Mouse (Mus musculus) kidney, postnatal 0 days (tissue): Measurements from ENCODE around the gene Rpl5. TPM values are rescaled to one million over a fixed set of nuclear protein-coding genes. Genes with fewer than 3 reads are reported as not detected.

Source experiments
- ATAC-seq: fragments of 200-750 bp; cut with Nextera tagmentation; replicated peaks from 2 replicates; pipeline ENCODE4 v1.8.0; 2017; ENCODE audit warnings: low read depth, moderate number of reproducible peaks, moderate TSS enrichment, moderate library complexity; ENCODE audit not compliant: low FRiP score
- DNase-seq: peaks from one replicate; pipeline ENCODE4 v3.0.0-alpha.2; 2016; ENCODE audit warnings: low spot score
- H3K27ac ChIP-seq: fragments of 300-500 bp; sonication (generic); 2 replicates; pipeline ENCODE4 v1.5.1; 2014; ENCODE audit warnings: mild to moderate bottlenecking
- H3K27me3 ChIP-seq: fragments of 300-500 bp; sonication (generic); 2 replicates; pipeline ENCODE4 v1.6.1; 2014; ENCODE audit warnings: low read length, mixed read lengths; ENCODE audit not compliant: insufficient read depth
- H3K36me3 ChIP-seq: fragments of 300-500 bp; sonication (generic); 2 replicates; pipeline ENCODE4 v1.6.1; 2014; ENCODE audit warnings: low read length, mixed read lengths; ENCODE audit not compliant: insufficient read depth
- H3K4me1 ChIP-seq: fragments of 300-500 bp; sonication (generic); replicated peaks from 2 replicates; pipeline ENCODE4 v1.6.1; 2014; ENCODE audit warnings: antibody characterized with exemption, low read length, mixed read lengths; ENCODE audit not compliant: insufficient read depth
- H3K4me2 ChIP-seq: fragments of 300-500 bp; sonication (generic); 2 replicates; pipeline ENCODE4 v1.6.1; 2014; ENCODE audit warnings: mild to moderate bottlenecking, low read length, moderate library complexity, mixed read lengths
- H3K4me3 ChIP-seq: fragments of 300-500 bp; sonication (generic); replicated peaks from 2 replicates; pipeline ENCODE4 v1.5.1; 2014; ENCODE audit warnings: low read depth, low read length
- H3K9ac ChIP-seq: fragments of 300-500 bp; sonication (generic); 2 replicates; pipeline ENCODE4 v1.6.1; 2014; ENCODE audit warnings: low read depth, low read length
- H3K9me3 ChIP-seq: fragments of 300-500 bp; sonication (generic); replicated peaks from 2 replicates; pipeline ENCODE4 v1.6.1; 2016; ENCODE audit warnings: low read length, inconsistent platforms, mixed read lengths
- CTCF ChIP-seq: IDR thresholded peaks from 2 replicates; pipeline ENCODE4 v1.5.1; 2016; ENCODE audit warnings: antibody characterized with exemption, low read depth, mild to moderate bottlenecking, moderate library complexity
- WGBS: fragments of 180-500 bp; shearing (Covaris S2); extraction: QIAGEN DNeasy Blood & Tissue Kit; methylation state at CpG from one replicate; pipeline ENCODE4 v1.1.7; 2014; 5-methylcytosine and 5-hydroxymethylcytosine counted together
- polyA plus RNA-seq: library from polyadenylated mRNA; unstranded; fragments of >200 nt; fragmentation: Nextera tagmentation; extraction: Ambion mirVana; gene quantifications from 2 replicates; pipeline ENCODE4 v1.2.1, GENCODE M21; 2015

The Rpl5 gene
- polyA plus RNA-seq, 1 experiment from 2014 or later: 66.8 TPM

GRCm38 (mm10) chr5:107938886-107939285, 38.6 kb downstream of the Rpl5 start:
- Histone ChIP-seq H3K36me3 (no peaks in the 10 kb centered on the region), H3K4me1 (no peaks in the 10 kb centered on the region), H3K4me2 (no peak overlapping the region), H3K9ac (no peak overlapping the region), H3K4me3 (no peak overlapping the region), H3K27me3 (no peaks in the 10 kb centered on the region), H3K9me3 (no peaks in the 10 kb centered on the region), H3K27ac (no peak overlapping the region)
- TF ChIP-seq CTCF: no peak
- 94% methylated on average over 2 of the region's 2 CpGs for WGBS
- DNase-seq: no peak
- ATAC-seq: no peak

- H3K9me3 ChIP-seq: no peaks in the 10 kb centered on the region
- peak; percentile 43; the same call in 1 of the 2 replicates for ATAC-seq
- no peaks in the 10 kb centered on the region for H3K27me3 ChIP-seq
- no peak for DNase-seq
- H3K4me2 ChIP-seq: no peak overlapping the region
- no peaks in the 10 kb centered on the region for H3K36me3 ChIP-seq
- 82% methylated on average over 3 of the region's 3 CpGs for WGBS
- no peak overlapping the region for H3K27ac ChIP-seq
- no peak overlapping the region for H3K4me3 ChIP-seq
- no peak for TF ChIP-seq CTCF
- no peak overlapping the region for H3K9ac ChIP-seq
- H3K4me1 ChIP-seq: no peaks in the 10 kb centered on the region
Observed at GRCm38 (mm10) chr5:107939701-107940100, 39.4 kb downstream of the Rpl5 start.

DNA sequence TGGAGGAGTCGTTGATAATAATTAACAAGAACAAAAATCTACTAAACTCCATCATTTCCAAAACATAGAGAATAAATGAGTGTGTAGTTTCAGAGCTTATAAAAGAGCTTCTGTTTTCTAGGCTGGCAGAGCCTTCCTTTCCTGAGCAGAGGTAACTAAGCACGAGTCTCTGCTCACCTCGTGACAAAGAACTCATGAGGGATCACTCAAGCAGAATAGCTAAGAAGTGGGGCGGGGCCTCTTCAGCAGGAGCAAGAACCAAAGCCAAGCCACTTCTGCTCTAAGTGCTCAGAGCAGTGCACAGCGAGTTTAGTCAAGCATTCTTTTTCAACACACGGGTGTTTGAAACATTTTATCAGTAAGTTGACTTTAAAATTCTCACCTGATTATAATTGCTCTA, 40.9 kb downstream of the Rpl5 start:
- H3K9ac ChIP-seq: no peak overlapping the region
- no peaks in the 10 kb centered on the region for H3K9me3 ChIP-seq
- H3K36me3 ChIP-seq: no peaks in the 10 kb centered on the region
- H3K4me1 ChIP-seq: no peaks in the 10 kb centered on the region
- WGBS: 38% methylated on average over 6 of the region's 6 CpGs
- H3K4me3 ChIP-seq: no peak overlapping the region
- no peak for TF ChIP-seq CTCF
- DNase-seq (peak; percentile 38), ATAC-seq (peak; percentile 87)
- H3K4me2 ChIP-seq: no peak overlapping the region
- no peak overlapping the region for H3K27ac ChIP-seq
- no peaks in the 10 kb centered on the region for H3K27me3 ChIP-seq

GRCm38 (mm10) chr5:107942941-107943340, 42.6 kb downstream of the Rpl5 start:
- 72% methylated on average over 1 of the region's 1 CpGs for WGBS

GRCm38 (mm10) chr5:107943526-107943925, 43.2 kb downstream of the Rpl5 start:
- no peak for TF ChIP-seq CTCF
- Histone ChIP-seq H3K36me3 (no peaks in the 10 kb centered on the region), H3K27ac (no peak overlapping the region), H3K4me1 (no peaks in the 10 kb centered on the region), H3K9ac (no peak overlapping the region), H3K27me3 (no peaks in the 10 kb centered on the region), H3K4me3 (no peak overlapping the region), H3K4me2 (no peak overlapping the region), H3K9me3 (no peaks in the 10 kb centered on the region)
- 86% methylated on average over 6 of the region's 6 CpGs for WGBS
- DNase-seq: no peak
- ATAC-seq: no peak

More at GRCm38 (mm10) chr5:107942941-107943340, 42.6 kb downstream of the Rpl5 start:
- TF ChIP-seq CTCF: no peak
- H3K36me3 ChIP-seq: no peaks in the 10 kb centered on the region
- ATAC-seq (no peak), DNase-seq (no peak)
- H3K9ac ChIP-seq: no peak overlapping the region
- H3K27me3 ChIP-seq: no peaks in the 10 kb centered on the region
- no peak overlapping the region for H3K4me3 ChIP-seq
- H3K27ac ChIP-seq: no peak overlapping the region
- H3K4me1 ChIP-seq: no peaks in the 10 kb centered on the region
- H3K9me3 ChIP-seq: no peaks in the 10 kb centered on the region
- no peak overlapping the region for H3K4me2 ChIP-seq

DNA sequence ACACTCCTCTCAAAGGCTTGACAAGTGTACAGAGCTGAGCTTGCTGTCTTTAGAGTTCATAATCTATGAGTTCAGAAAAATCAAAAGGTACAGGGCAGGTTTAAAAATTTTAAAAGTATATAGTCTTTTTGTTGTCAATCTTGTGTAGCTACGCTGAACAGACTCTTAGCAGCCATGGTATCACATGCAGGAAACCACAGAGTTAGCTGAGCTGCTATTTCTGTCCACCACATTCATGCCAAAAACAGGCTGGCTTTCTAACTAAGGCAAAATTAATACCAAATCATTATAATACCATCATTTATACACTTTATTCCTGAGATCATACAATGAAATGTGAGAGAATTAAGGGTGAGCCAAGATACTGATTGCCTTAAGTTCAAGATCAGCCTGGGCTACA, 46.2 kb downstream of the Rpl5 start:
- Histone ChIP-seq H3K9ac (no peak overlapping the region), H3K27me3 (no peaks in the 10 kb centered on the region), H3K4me2 (no peak overlapping the region), H3K9me3 (no peaks in the 10 kb centered on the region), H3K27ac (no peak overlapping the region), H3K36me3 (no peaks in the 10 kb centered on the region), H3K4me1 (no peaks in the 10 kb centered on the region), H3K4me3 (no peak overlapping the region)
- TF ChIP-seq CTCF: no peak
- 83% methylated on average over 1 of the region's 1 CpGs for WGBS
- ATAC-seq: no peak
- no peak for DNase-seq

DNA sequence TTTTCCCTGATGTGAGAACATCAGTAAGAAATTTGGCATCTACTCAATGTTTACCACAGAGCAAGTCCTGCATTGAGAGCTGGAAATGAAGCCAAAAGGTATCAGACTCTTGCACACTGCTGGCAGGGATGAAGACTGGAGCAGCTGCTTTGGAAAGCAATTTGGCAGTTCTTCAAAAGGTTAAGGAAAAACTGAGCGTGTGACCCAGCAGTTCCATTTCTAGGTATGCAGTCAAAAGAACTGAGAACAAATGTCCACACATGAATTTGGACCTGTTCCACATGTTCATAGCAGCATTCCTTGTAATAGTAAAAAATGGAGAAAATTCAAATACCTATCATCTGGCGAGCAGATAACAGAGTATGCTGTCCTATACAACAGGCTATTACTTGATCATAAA, 47.2 kb downstream of the Rpl5 start:
- no peak overlapping the region for H3K4me2 ChIP-seq
- no peak overlapping the region for H3K27ac ChIP-seq
- WGBS: 58% methylated on average over 2 of the region's 2 CpGs
- H3K27me3 ChIP-seq: no peaks in the 10 kb centered on the region
- H3K4me1 ChIP-seq: no peaks in the 10 kb centered on the region
- no peak for ATAC-seq
- peak; percentile 33 for DNase-seq
- H3K9me3 ChIP-seq: no peaks in the 10 kb centered on the region
- H3K36me3 ChIP-seq: no peaks in the 10 kb centered on the region
- no peak overlapping the region for H3K9ac ChIP-seq
- no peak overlapping the region for H3K4me3 ChIP-seq
- no peak for TF ChIP-seq CTCF
